Comparison of ENCODE assay signal across 7 mouse cellular contexts in the genomic region with DNA sequence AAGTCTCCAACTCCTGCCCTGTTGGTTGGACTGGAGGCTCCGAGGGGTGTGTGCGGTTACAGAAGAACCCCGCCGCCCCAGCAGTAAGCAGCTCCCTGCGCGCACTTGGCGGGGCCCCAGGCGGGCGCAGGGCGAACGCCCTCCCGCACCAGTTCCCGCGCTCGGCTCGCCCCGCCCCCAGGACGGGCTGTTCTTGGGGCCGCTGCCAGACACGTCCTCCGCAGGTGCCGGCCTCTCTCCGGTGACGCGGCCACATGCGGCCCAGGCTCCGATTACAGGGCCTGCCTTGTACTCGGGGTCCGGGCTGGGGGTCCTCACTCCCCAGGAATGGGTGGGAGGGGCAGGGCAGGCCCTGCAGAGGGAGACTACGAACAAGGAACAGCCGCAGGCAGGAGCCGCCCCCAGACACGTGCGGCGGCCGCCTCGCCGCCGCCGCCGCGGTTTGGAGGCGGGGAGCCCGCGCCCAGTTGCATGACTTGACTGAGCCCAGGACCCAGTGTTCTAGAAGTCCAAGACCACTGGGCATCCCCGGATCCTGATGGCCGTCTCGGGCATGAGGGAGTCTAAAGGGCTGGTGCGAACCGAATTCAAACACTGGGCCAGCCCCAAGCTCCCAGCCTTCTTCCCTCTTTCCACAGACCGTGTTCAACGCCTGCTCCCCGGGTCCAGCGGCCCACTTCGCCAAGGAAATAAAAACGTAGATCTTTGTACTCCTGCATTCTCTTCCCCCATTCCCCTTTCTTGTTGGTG. TPM values are rescaled to one million over a fixed set of nuclear protein-coding genes. Genes with fewer than 3 reads are reported as not detected.
A peak's percentile ranks its signal among the peaks of the same experiment; 100 is the strongest.
DNase-seq lines count a peak whose midpoint lies in the region; ATAC-seq and TF ChIP-seq lines count a peak whose summit lies in the region.

No protein-coding gene starts in this region.

- peak; percentile 89 for DNase-seq in MEL (ENCODE audit: low read depth, low spot score)
- peak; percentile 39 for DNase-seq in adrenal gland, adult 8-10 months
- peak; percentile 85 for DNase-seq in forelimb bud, embryonic 11.5 days (ENCODE audit: low read depth, low spot score)
- DNase-seq in intestine, embryonic 14.5 days (ENCODE audit: low spot score) = peak; percentile 90
- peak; percentile 51 to 65 for DNase-seq in lung, adult 18-20 months

- TF ChIP-seq POLR2A in MEL (IDR thresholded peaks at IDR 0.05; ENCODE audit: control insufficient read depth in 1 of 2, insufficient read depth in 1 of 2, low read depth in 1 of 2, low read length in 2 of 2, poor library complexity in 1 of 2) = peak; percentile 60 to 73; a peak in 2 of 4 replicates
- no peak for TF ChIP-seq POLR2A in olfactory bulb, adult 2 months (IDR thresholded peaks at IDR 0.05; ENCODE audit: insufficient read depth, low read depth, low read length)

- TF ChIP-seq CTCF in MEL (IDR thresholded peaks at IDR 0.05 in 2 of 3, conservative IDR thresholded peaks at IDR 0.05 in 1 of 3; ENCODE audit: control insufficient read depth in 1 of 3, insufficient read depth in 1 of 3, low read depth in 2 of 3, low read length in 3 of 3, poor library complexity in 1 of 3, severe bottlenecking in 1 of 3) = no peak
- TF ChIP-seq CTCF in olfactory bulb, adult 2 months (IDR thresholded peaks at IDR 0.05; ENCODE audit: insufficient read depth, low read depth, low read length) = no peak

- 0 out of 2 replicates have a peak, but pooled peaks have one; percentile 30 for ATAC-seq in intestine, embryonic 14.5 days (replicated peaks; ENCODE audit: low FRiP score, low TSS enrichment, low read depth)
- no peak for ATAC-seq in granulocyte monocyte progenitor cell, adult 5-6 weeks (replicated peaks; ENCODE audit: poor library complexity, severe bottlenecking)

- peak overlapping the region; percentile 89 for H3K9ac ChIP-seq in MEL (ENCODE audit: control insufficient read depth, low read depth, low read length, poor library complexity, severe bottlenecking)
- peak overlapping the region; percentile 34 for H3K9ac ChIP-seq in intestine, embryonic 14.5 days (ENCODE audit: low read length)

- peak overlapping the region; percentile 57 for H3K4me2 ChIP-seq in intestine, embryonic 14.5 days (ENCODE audit: low read length)

- H3K27ac ChIP-seq in MEL (ENCODE audit: control insufficient read depth, low read depth, low read length) = peak overlapping the region; percentile 81
- peak overlapping the region; percentile 69 for H3K27ac ChIP-seq in intestine, embryonic 14.5 days (ENCODE audit: low read depth)
- no peak overlapping the region for H3K27ac ChIP-seq in olfactory bulb, adult 2 months (ENCODE audit: insufficient read depth, low read depth, low read length)

- H3K4me1 ChIP-seq in MEL (ENCODE audit: control insufficient read depth in 1 of 2, insufficient read depth in 2 of 2, low read length in 2 of 2) = peaks cover 3 to 30% of the 10 kb centered on the region in 2 experiments
- H3K4me1 ChIP-seq in intestine, embryonic 14.5 days (replicated peaks; ENCODE audit: control insufficient read depth, insufficient read depth, low read length) = peaks cover 28% of the 10 kb centered on the region
- peaks cover 14% of the 10 kb centered on the region for H3K4me1 ChIP-seq in olfactory bulb, adult 2 months (ENCODE audit: control insufficient read depth, insufficient read depth, low read length)

- 24% methylated on average over 56 of the region's 56 CpGs for WGBS in intestine, embryonic 14.5 days
- 33% methylated on average over 56 of the region's 56 CpGs for WGBS in olfactory bulb, adult 2 months

- peak overlapping the region; percentile 66 to 77 for H3K4me3 ChIP-seq in MEL (ENCODE audit: control insufficient read depth in 1 of 2, insufficient read depth in 1 of 2, low read depth in 2 of 2, low read length in 2 of 2)
- H3K4me3 ChIP-seq in intestine, embryonic 14.5 days (ENCODE audit: low read depth, low read length) = peak overlapping the region; percentile 28
- H3K4me3 ChIP-seq in olfactory bulb, adult 2 months (ENCODE audit: insufficient read depth, low read depth, low read length) = peak overlapping the region; percentile 41

- H3K36me3 ChIP-seq in MEL (ENCODE audit: control insufficient read depth in 1 of 2, insufficient read depth in 2 of 2, low read length in 2 of 2) = peaks cover 0 to 16% of the 10 kb centered on the region in 2 experiments; a peak in 2 of 4 replicates
- H3K36me3 ChIP-seq in intestine, embryonic 14.5 days (ENCODE audit: control insufficient read depth, insufficient read depth, low read length) = no peaks in the 10 kb centered on the region

- no peak for TF ChIP-seq EP300 in MEL (IDR thresholded peaks at IDR 0.05; ENCODE audit: low read depth in 1 of 2, low read length in 2 of 2)

- peaks cover 8% of the 10 kb centered on the region; the same call in 1 of the 2 replicates for H3K79me2 ChIP-seq in MEL (ENCODE audit: control insufficient read depth, insufficient read depth, low read length, poor library complexity)

- no peaks in the 10 kb centered on the region for H3K9me3 ChIP-seq in MEL (replicated peaks; ENCODE audit: insufficient read depth, low read length)
- H3K9me3 ChIP-seq in intestine, embryonic 14.5 days (ENCODE audit: control insufficient read depth, low read length) = peaks cover 15% of the 10 kb centered on the region

- no peak for TF ChIP-seq RAD21 in MEL (IDR thresholded peaks at IDR 0.05; ENCODE audit: low read depth, low read length)

- no peaks in the 10 kb centered on the region for H3K27me3 ChIP-seq in MEL (ENCODE audit: control insufficient read depth in 1 of 2, insufficient read depth in 2 of 2, low read length in 2 of 2)
- H3K27me3 ChIP-seq in intestine, embryonic 14.5 days (replicated peaks; ENCODE audit: control insufficient read depth, insufficient read depth, low read length) = no peaks in the 10 kb centered on the region

TF ChIP-seq in MEL, 35 proteins besides CTCF, POLR2A, EP300 and RAD21 (continues in another document):
- TF ChIP-seq UBTF (IDR thresholded peaks at IDR 0.05; ENCODE audit: borderline replicate concordance, insufficient read depth, low read depth, low read length) = 0 out of 2 replicates have a peak, but pooled peaks have one; percentile 46
- no peak for TF ChIP-seq POLR2AphosphoS2 (IDR thresholded peaks at IDR 0.05; ENCODE audit: low read length)
- TF ChIP-seq SMC3 (IDR thresholded peaks at IDR 0.05; ENCODE audit: low read depth, low read length) = peak; percentile 9; the same call in 1 of the 2 replicates
- TF ChIP-seq ETS1 (IDR thresholded peaks at IDR 0.05; ENCODE audit: low read depth, low read length) = peak; percentile 5; the same call in 1 of the 2 replicates
- peak; percentile 58 for TF ChIP-seq NELFE (IDR thresholded peaks at IDR 0.05; ENCODE audit: low read depth, low read length)
- no peak for TF ChIP-seq MEF2A (IDR thresholded peaks at IDR 0.05; ENCODE audit: extremely low read depth, insufficient replicate concordance, low read depth, low read length, poor library complexity, severe bottlenecking)
- TF ChIP-seq POLR2AphosphoS5 (IDR thresholded peaks at IDR 0.05; ENCODE audit: borderline replicate concordance, low read depth, low read length) = no peak
- peak; percentile 57; the same call in 1 of the 2 replicates for TF ChIP-seq USF1 (IDR thresholded peaks at IDR 0.05; ENCODE audit: low read depth, low read length)
- peak; percentile 98 for TF ChIP-seq BHLHE40 (IDR thresholded peaks at IDR 0.05; ENCODE audit: borderline replicate concordance, low read depth, low read length)
- 0 out of 2 replicates have a peak, but pooled peaks have one; percentile 9 for TF ChIP-seq HCFC1 (IDR thresholded peaks at IDR 0.05; ENCODE audit: low read depth, low read length)
- TF ChIP-seq MAX (IDR thresholded peaks at IDR 0.05; ENCODE audit: low read length) = peak; percentile 91
- no peak for TF ChIP-seq TAL1 (IDR thresholded peaks at IDR 0.05; ENCODE audit: low read length)
- peak; percentile 92; the same call in 1 of the 2 replicates for TF ChIP-seq MXI1 (IDR thresholded peaks at IDR 0.05; ENCODE audit: low read depth, low read length)
- peak; percentile 88 for TF ChIP-seq MYC (IDR thresholded peaks at IDR 0.05; ENCODE audit: low read depth, low read length)

RNA-seq across cellular contexts. Expression of gene Cdkn1c, which starts 4.1 kb away (rescaled TPM):
- 9.5 and 10.0 TPM in 2 replicates for total RNA-seq in MEL (2012; rRNA removed)
- polyA plus RNA-seq in MEL (2012; ENCODE audit: insufficient read depth in 1 of 2, insufficient read length in 2 of 2, low read depth in 1 of 2, low replicate concordance in 2 of 2, missing spikeins in 1 of 2) = 10 to 100 TPM in 1 of 2 experiments, not detected in 1; 11.9 TPM
- 1,000 to 10,000 TPM in 1 of 4 experiments, 100 to 1,000 TPM in 3; 211 to 1,262 (median 590) TPM for total RNA-seq in adrenal gland, adult 8-10 months (2022)
- 639 and 672 TPM in 2 replicates for polyA plus RNA-seq in intestine, embryonic 14.5 days (2014; fragmentation: Nextera tagmentation; extraction: Ambion mirVana)
- polyA plus RNA-seq in olfactory bulb, adult 2 months (2012; ENCODE audit: insufficient read depth, insufficient read length, low replicate concordance, missing spikeins) = not detected in 2 replicates
- total RNA-seq in granulocyte monocyte progenitor cell, adult 5-6 weeks (2014; fragmentation: Nextera tagmentation) = not detected in 2 replicates
- 0.41 TPM in 1 of 2 replicates, not detected in the other for total RNA-seq in granulocyte monocyte progenitor cell, adult 5-6 weeks (2017)

RNA-seq across cellular contexts. Expression of gene Slc22a18, which starts 8.6 kb away (rescaled TPM):
- 5.2 and 5.8 TPM in 2 replicates for total RNA-seq in MEL (2012; rRNA removed)
- 10 to 100 TPM in 1 of 2 experiments, not detected in 1; 19.8 TPM for polyA plus RNA-seq in MEL (2012; ENCODE audit: insufficient read depth in 1 of 2, insufficient read length in 2 of 2, low read depth in 1 of 2, low replicate concordance in 2 of 2, missing spikeins in 1 of 2)
- 1 to 10 TPM; 2.7 to 5.5 (median 3.6) TPM for total RNA-seq in adrenal gland, adult 8-10 months (2022)
- 6.8 and 8.7 TPM in 2 replicates for polyA plus RNA-seq in intestine, embryonic 14.5 days (2014; fragmentation: Nextera tagmentation; extraction: Ambion mirVana)
- polyA plus RNA-seq in olfactory bulb, adult 2 months (2012; ENCODE audit: insufficient read depth, insufficient read length, low replicate concordance, missing spikeins) = not detected in 2 replicates
- total RNA-seq in granulocyte monocyte progenitor cell, adult 5-6 weeks (2014; fragmentation: Nextera tagmentation) = 0.88 and 1.8 TPM in 2 replicates
- total RNA-seq in granulocyte monocyte progenitor cell, adult 5-6 weeks (2017) = 0.67 TPM in 1 of 2 replicates, not detected in the other

RNA-seq across cellular contexts. Expression of gene Phlda2, which starts 38.0 kb away (rescaled TPM):
- 152 and 160 TPM in 2 replicates for total RNA-seq in MEL (2012; rRNA removed)
- polyA plus RNA-seq in MEL (2012; ENCODE audit: insufficient read depth in 1 of 2, insufficient read length in 2 of 2, low read depth in 1 of 2, low replicate concordance in 2 of 2, missing spikeins in 1 of 2) = 100 to 1,000 TPM in 1 of 2 experiments, not detected in 1; 253 TPM
- total RNA-seq in adrenal gland, adult 8-10 months (2022) = 1 to 10 TPM in 2 of 4 experiments, under 1 TPM in 2; 0.49 to 5.2 (median 2.2) TPM
- 9.2 and 15.3 TPM in 2 replicates for polyA plus RNA-seq in intestine, embryonic 14.5 days (2014; fragmentation: Nextera tagmentation; extraction: Ambion mirVana)
- not detected in 2 replicates for polyA plus RNA-seq in olfactory bulb, adult 2 months (2012; ENCODE audit: insufficient read depth, insufficient read length, low replicate concordance, missing spikeins)
- not detected in 2 replicates for total RNA-seq in granulocyte monocyte progenitor cell, adult 5-6 weeks (2014; fragmentation: Nextera tagmentation)
- total RNA-seq in granulocyte monocyte progenitor cell, adult 5-6 weeks (2017) = not detected in 2 replicates

Comparison
In these comparisons a context has a peak if more than half of its experiments do, and no peak if none do; other contexts are left out.
1. DNase-seq: peak in every context shown above with its lines; median percentile 90 in intestine, embryonic 14.5 days; 89 in MEL; 85 in forelimb bud, embryonic 11.5 days; 58 in lung, adult 18-20 months; 39 in adrenal gland, adult 8-10 months.
2. RNA of gene Cdkn1c, which starts 4.1 kb away (total RNA-seq): 211 to 1,262 TPM in adrenal gland, adult 8-10 months; 9.5 to 10.0 TPM in MEL and 0.41 TPM in granulocyte monocyte progenitor cell, adult 5-6 weeks; every median in the first group is over 10 times any median in the second.
3. RNA of gene Phlda2, which starts 38.0 kb away (total RNA-seq): 152 to 160 TPM in MEL; 0.49 to 5.2 TPM in adrenal gland, adult 8-10 months and not detected in granulocyte monocyte progenitor cell, adult 5-6 weeks; every median in the first group is over 10 times any median in the second.
4. Peak in every context shown above with its lines, with median percentiles within 50 percentile points of each other: H3K4me3 ChIP-seq.